Mouse (Mus musculus): ENCODE data around the gene Fcnb.

Gene Fcnb

DNA sequence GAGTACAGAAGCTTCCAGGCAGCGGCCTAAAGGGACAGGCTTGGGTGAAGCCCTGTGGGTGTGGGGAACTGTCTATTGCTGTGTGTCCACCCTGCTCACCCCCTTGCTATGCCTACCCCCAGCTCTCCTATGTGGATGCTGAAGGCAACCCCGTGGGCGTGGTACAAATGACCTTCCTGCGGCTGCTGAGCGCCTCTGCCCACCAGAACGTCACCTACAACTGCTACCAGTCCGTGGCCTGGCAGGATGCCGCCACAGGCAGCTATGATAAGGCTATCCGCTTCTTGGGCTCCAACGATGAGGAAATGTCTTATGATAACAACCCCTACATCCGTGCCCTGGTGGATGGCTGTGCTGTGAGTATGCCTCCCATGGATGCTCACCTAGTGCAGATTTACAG is 52.2 kb downstream of the Fcnb start:
- DNase-seq (ENCODE audit: low spot score in 2 of 2): peak in 1 of 2 experiments; percentile 15

DNA sequence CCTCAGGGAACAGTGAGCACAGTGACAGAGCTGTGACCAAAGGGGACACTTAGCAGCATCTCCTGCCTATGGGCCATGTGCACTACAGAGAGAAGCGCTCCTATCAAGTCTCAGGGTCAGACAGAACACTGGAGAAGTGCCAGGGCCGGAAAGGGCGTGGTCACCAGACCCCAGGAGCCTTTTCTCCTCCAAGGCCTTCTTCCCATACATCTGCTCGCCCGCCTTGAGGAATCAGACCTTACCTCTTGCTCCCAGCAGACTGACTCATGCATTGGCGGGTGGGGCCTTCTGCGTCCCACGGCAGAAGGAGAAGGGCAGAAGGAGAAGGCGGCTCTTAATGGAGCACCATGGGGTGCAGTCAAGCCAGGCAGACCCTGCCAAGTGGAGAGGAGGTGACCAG is 52.8 kb downstream of the Fcnb start:
- no peak for DNase-seq (ENCODE audit: low spot score in 2 of 2)

All from spleen, postnatal 36 days (tissue).